Mouse (Mus musculus): ENCODE data around the gene Idnk. TPM values are rescaled to one million over a fixed set of nuclear protein-coding genes. Genes with fewer than 3 reads are reported as not detected.

The Idnk gene
- polyA plus RNA-seq, 1 experiment from 2014 or later: 72.4 TPM

DNA sequence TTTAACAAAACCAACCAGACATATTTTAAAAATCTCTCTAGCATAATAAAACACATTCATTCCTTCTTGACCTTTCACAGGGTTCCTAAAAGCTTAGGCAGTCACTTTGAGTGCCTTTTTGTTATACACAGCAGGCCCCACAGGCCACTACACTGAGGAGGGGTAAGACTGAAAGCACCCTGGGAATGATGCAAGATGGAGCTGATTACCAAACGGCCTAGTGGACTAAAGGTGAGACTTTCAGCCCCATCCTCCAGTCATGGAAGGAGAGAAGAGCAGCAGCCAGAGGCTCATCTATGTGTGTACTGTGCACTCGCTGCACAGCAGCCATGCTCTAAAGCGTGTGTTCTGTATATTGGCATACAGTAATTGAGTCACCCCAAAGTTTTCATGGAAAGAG, 37.5 kb downstream of the Idnk start:
- H3K36me3 ChIP-seq (ENCODE audit: control insufficient read depth, insufficient read depth, low read length): peaks cover 57% of the 10 kb centered on the region
- no peaks in the 10 kb centered on the region for H3K27me3 ChIP-seq (replicated peaks; ENCODE audit: control insufficient read depth, insufficient read depth, low read length)
- DNase-seq (ENCODE audit: low spot score): no peak

GRCm38 (mm10) chr13:58197211-58197610, 39.8 kb downstream of the Idnk start:
- WGBS: 76% methylated on average over 3 of the region's 3 CpGs
- H3K9me3 ChIP-seq (replicated peaks; ENCODE audit: control insufficient read depth, low read length): no peaks in the 10 kb centered on the region
- no peak overlapping the region for H3K4me3 ChIP-seq (ENCODE audit: low read depth, low read length)
- no peak overlapping the region for H3K4me2 ChIP-seq (ENCODE audit: low read length)
- H3K4me1 ChIP-seq (ENCODE audit: control insufficient read depth, insufficient read depth, low read length): no peaks in the 10 kb centered on the region
- H3K9ac ChIP-seq (ENCODE audit: low read length): no peak overlapping the region
- H3K27me3 ChIP-seq (replicated peaks; ENCODE audit: control insufficient read depth, insufficient read depth, low read length): no peaks in the 10 kb centered on the region
- no peak for ATAC-seq
- DNase-seq (ENCODE audit: low spot score): no peak
- peaks cover 37% of the 10 kb centered on the region for H3K36me3 ChIP-seq (ENCODE audit: control insufficient read depth, insufficient read depth, low read length)
- no peak overlapping the region for H3K27ac ChIP-seq (ENCODE audit: low read depth, low read length)

More for the DNA sequence above, 37.5 kb downstream of the Idnk start:
- Histone ChIP-seq H3K4me2 (ENCODE audit: low read length) (no peak overlapping the region), H3K4me3 (ENCODE audit: low read depth, low read length) (no peak overlapping the region), H3K9ac (ENCODE audit: low read length) (no peak overlapping the region), H3K27ac (ENCODE audit: low read depth, low read length) (no peak overlapping the region), H3K4me1 (ENCODE audit: control insufficient read depth, insufficient read depth, low read length) (no peaks in the 10 kb centered on the region), H3K9me3 (replicated peaks; ENCODE audit: control insufficient read depth, low read length) (no peaks in the 10 kb centered on the region)
- ATAC-seq: no peak
- WGBS: 79% methylated on average over 3 of the region's 3 CpGs

- peaks cover 29% of the 10 kb centered on the region for H3K36me3 ChIP-seq (ENCODE audit: control insufficient read depth, insufficient read depth, low read length)
- H3K9ac ChIP-seq (ENCODE audit: low read length): no peak overlapping the region
- ATAC-seq (no peak), DNase-seq (ENCODE audit: low spot score) (no peak)
- no peak overlapping the region for H3K27ac ChIP-seq (ENCODE audit: low read depth, low read length)
- H3K9me3 ChIP-seq (replicated peaks; ENCODE audit: control insufficient read depth, low read length): no peaks in the 10 kb centered on the region
- no peak overlapping the region for H3K4me3 ChIP-seq (ENCODE audit: low read depth, low read length)
- 96% methylated on average over 7 of the region's 7 CpGs for WGBS
- H3K4me2 ChIP-seq (ENCODE audit: low read length): no peak overlapping the region
- H3K27me3 ChIP-seq (replicated peaks; ENCODE audit: control insufficient read depth, insufficient read depth, low read length): no peaks in the 10 kb centered on the region
- no peaks in the 10 kb centered on the region for H3K4me1 ChIP-seq (ENCODE audit: control insufficient read depth, insufficient read depth, low read length)
Observed at GRCm38 (mm10) chr13:58197981-58198640, 40.7 kb downstream of the Idnk start.

GRCm38 (mm10) chr13:58201343-58201742, 43.9 kb downstream of the Idnk start:
- H3K9me3 ChIP-seq (replicated peaks; ENCODE audit: control insufficient read depth, low read length): no peaks in the 10 kb centered on the region
- no peak overlapping the region for H3K4me2 ChIP-seq (ENCODE audit: low read length)
- no peak overlapping the region for H3K4me3 ChIP-seq (ENCODE audit: low read depth, low read length)
- H3K4me1 ChIP-seq (ENCODE audit: control insufficient read depth, insufficient read depth, low read length): no peaks in the 10 kb centered on the region
- H3K27ac ChIP-seq (ENCODE audit: low read depth, low read length): no peak overlapping the region
- WGBS: 91% methylated on average over 6 of the region's 6 CpGs
- no peak overlapping the region for H3K9ac ChIP-seq (ENCODE audit: low read length)
- peaks cover 12% of the 10 kb centered on the region for H3K36me3 ChIP-seq (ENCODE audit: control insufficient read depth, insufficient read depth, low read length)
- DNase-seq (ENCODE audit: low spot score) (no peak), ATAC-seq (no peak)
- H3K27me3 ChIP-seq (replicated peaks; ENCODE audit: control insufficient read depth, insufficient read depth, low read length): no peaks in the 10 kb centered on the region

DNA sequence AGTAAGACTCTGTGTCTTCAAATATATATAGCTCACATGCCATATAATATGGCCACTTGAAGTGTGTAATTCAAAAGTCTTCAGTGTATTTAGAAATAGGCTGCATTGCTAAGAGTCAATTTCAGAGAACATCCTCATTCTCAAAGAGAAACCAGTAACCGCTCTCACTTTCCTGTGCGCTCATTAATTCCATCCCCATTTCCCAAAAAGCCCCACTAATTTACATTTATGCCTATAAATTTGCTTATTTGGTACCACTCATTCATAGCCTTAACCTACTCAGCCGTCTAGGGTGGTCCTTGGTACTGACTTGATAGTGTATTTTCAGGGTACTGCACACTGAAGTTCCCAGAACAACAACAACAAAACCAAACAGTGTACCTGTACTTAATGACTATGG, 44.5 kb downstream of the Idnk start:
- no peak for ATAC-seq
- 93% methylated on average over 3 of the region's 3 CpGs for WGBS
- Histone ChIP-seq H3K4me2 (ENCODE audit: low read length) (no peak overlapping the region), H3K4me3 (ENCODE audit: low read depth, low read length) (no peak overlapping the region), H3K27ac (ENCODE audit: low read depth, low read length) (no peak overlapping the region), H3K36me3 (ENCODE audit: control insufficient read depth, insufficient read depth, low read length) (peaks cover 10% of the 10 kb centered on the region), H3K4me1 (ENCODE audit: control insufficient read depth, insufficient read depth, low read length) (no peaks in the 10 kb centered on the region), H3K27me3 (replicated peaks; ENCODE audit: control insufficient read depth, insufficient read depth, low read length) (no peaks in the 10 kb centered on the region), H3K9me3 (replicated peaks; ENCODE audit: control insufficient read depth, low read length) (no peaks in the 10 kb centered on the region), H3K9ac (ENCODE audit: low read length) (no peak overlapping the region)
- DNase-seq (ENCODE audit: low spot score): no peak

GRCm38 (mm10) chr13:58202903-58203302, 45.5 kb downstream of the Idnk start:
- Histone ChIP-seq H3K36me3 (ENCODE audit: control insufficient read depth, insufficient read depth, low read length) (peaks cover 3% of the 10 kb centered on the region), H3K9ac (ENCODE audit: low read length) (no peak overlapping the region), H3K27ac (ENCODE audit: low read depth, low read length) (no peak overlapping the region), H3K9me3 (replicated peaks; ENCODE audit: control insufficient read depth, low read length) (no peaks in the 10 kb centered on the region), H3K4me2 (ENCODE audit: low read length) (no peak overlapping the region), H3K27me3 (replicated peaks; ENCODE audit: control insufficient read depth, insufficient read depth, low read length) (no peaks in the 10 kb centered on the region), H3K4me3 (ENCODE audit: low read depth, low read length) (no peak overlapping the region), H3K4me1 (ENCODE audit: control insufficient read depth, insufficient read depth, low read length) (no peaks in the 10 kb centered on the region)
- DNase-seq (ENCODE audit: low spot score): no peak
- WGBS: 89% methylated on average over 1 of the region's 1 CpGs
- ATAC-seq: no peak

- no peaks in the 10 kb centered on the region for H3K9me3 ChIP-seq (replicated peaks; ENCODE audit: control insufficient read depth, low read length)
- DNase-seq (ENCODE audit: low spot score) (no peak), ATAC-seq (no peak)
- no peak overlapping the region for H3K4me3 ChIP-seq (ENCODE audit: low read depth, low read length)
- no peak overlapping the region for H3K27ac ChIP-seq (ENCODE audit: low read depth, low read length)
- H3K36me3 ChIP-seq (ENCODE audit: control insufficient read depth, insufficient read depth, low read length): no peaks in the 10 kb centered on the region
- no peak overlapping the region for H3K9ac ChIP-seq (ENCODE audit: low read length)
- no peaks in the 10 kb centered on the region for H3K4me1 ChIP-seq (ENCODE audit: control insufficient read depth, insufficient read depth, low read length)
- no peak overlapping the region for H3K4me2 ChIP-seq (ENCODE audit: low read length)
- no peaks in the 10 kb centered on the region for H3K27me3 ChIP-seq (replicated peaks; ENCODE audit: control insufficient read depth, insufficient read depth, low read length)
- 92% methylated on average over 3 of the region's 3 CpGs for WGBS
Observed at GRCm38 (mm10) chr13:58204202-58204601, 46.8 kb downstream of the Idnk start.

DNA sequence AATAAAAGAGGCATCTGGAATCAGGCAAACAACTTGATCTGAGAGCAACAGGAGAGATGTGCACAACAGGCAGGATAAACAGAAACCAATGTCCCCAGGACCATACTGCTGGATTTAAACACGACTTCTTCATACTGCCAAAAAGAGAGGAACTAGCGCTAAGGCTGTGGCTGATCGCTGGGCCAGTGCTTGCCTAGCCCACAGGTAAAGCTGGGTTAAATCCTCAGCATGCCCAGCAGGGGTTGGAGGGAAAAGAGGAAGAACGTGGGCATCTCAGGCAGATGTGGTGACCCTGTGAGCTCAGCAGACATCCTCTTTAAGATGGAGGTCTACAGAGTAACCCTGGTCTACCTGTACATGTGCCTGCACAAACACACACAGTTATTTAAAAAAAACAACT, 47.5 kb downstream of the Idnk start:
- Histone ChIP-seq H3K36me3 (ENCODE audit: control insufficient read depth, insufficient read depth, low read length) (no peaks in the 10 kb centered on the region), H3K27ac (ENCODE audit: low read depth, low read length) (no peak overlapping the region), H3K4me1 (ENCODE audit: control insufficient read depth, insufficient read depth, low read length) (no peaks in the 10 kb centered on the region), H3K4me2 (ENCODE audit: low read length) (no peak overlapping the region), H3K9me3 (replicated peaks; ENCODE audit: control insufficient read depth, low read length) (no peaks in the 10 kb centered on the region), H3K27me3 (replicated peaks; ENCODE audit: control insufficient read depth, insufficient read depth, low read length) (no peaks in the 10 kb centered on the region), H3K9ac (ENCODE audit: low read length) (no peak overlapping the region), H3K4me3 (ENCODE audit: low read depth, low read length) (no peak overlapping the region)
- DNase-seq (ENCODE audit: low spot score) (no peak), ATAC-seq (no peak)
- 56% methylated on average over 4 of the region's 4 CpGs for WGBS

GRCm38 (mm10) chr13:58206084-58206483, 48.6 kb downstream of the Idnk start:
- no peaks in the 10 kb centered on the region for H3K36me3 ChIP-seq (ENCODE audit: control insufficient read depth, insufficient read depth, low read length)
- DNase-seq (ENCODE audit: low spot score) (no peak), ATAC-seq (no peak)
- H3K4me3 ChIP-seq (ENCODE audit: low read depth, low read length): no peak overlapping the region
- no peaks in the 10 kb centered on the region for H3K27me3 ChIP-seq (replicated peaks; ENCODE audit: control insufficient read depth, insufficient read depth, low read length)
- WGBS: 92% methylated on average over 4 of the region's 4 CpGs
- no peak overlapping the region for H3K9ac ChIP-seq (ENCODE audit: low read length)
- H3K27ac ChIP-seq (ENCODE audit: low read depth, low read length): no peak overlapping the region
- H3K4me1 ChIP-seq (ENCODE audit: control insufficient read depth, insufficient read depth, low read length): no peaks in the 10 kb centered on the region
- H3K9me3 ChIP-seq (replicated peaks; ENCODE audit: control insufficient read depth, low read length): no peaks in the 10 kb centered on the region
- H3K4me2 ChIP-seq (ENCODE audit: low read length): no peak overlapping the region

Measured in forebrain, embryonic 14.5 days (tissue).